Mouse (Mus musculus) testis, postnatal 10 days (tissue): ENCODE measurements around the gene Crabp2.

Source experiments
- DNase-seq: peaks from one replicate; pipeline ENCODE4 v3.0.0; 2021; ENCODE audit warnings: low spot score

Gene Crabp2

DNA sequence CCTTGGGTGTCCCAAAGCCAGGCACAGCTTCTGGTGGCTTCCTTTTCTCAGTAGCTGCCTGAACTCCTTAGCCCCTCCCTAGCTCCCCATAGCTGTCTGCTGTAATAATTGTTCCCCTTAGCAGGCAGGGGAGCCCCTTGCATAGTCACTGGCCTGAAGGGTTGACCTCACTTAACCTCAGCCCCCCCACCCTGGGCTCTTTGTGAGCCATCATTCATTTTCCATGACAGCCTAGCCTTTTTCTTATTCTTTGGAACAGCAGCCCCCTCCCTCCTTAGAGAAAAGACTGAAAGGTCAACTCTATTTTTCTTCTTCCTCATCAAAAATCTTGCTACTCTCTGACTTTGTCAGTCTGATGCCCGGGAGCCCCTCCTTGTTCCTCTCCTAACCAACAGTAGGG, 10.5 kb downstream of the Crabp2 start:
- DNase-seq: no peak

DNA sequence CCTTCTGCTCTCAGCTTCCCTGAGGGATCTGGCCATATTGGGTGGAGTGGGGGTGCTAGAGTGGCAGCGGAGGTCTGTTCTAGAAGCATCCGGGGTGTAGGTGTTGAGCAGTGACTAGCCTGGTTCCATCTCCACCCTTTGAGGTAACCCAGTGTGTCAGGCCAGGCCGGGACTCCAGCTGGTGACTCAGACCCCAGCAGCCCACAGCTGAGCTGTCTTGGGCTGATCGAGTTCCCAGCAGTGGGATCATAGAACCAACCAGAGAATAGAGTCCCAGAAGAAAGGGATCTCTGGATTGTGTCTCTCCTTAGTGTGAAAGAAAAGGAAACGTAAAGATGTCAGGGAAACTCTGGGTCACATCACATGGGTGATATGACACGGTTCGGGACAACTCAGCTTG, 10.9 kb downstream of the Crabp2 start:
- no peak for DNase-seq

DNA sequence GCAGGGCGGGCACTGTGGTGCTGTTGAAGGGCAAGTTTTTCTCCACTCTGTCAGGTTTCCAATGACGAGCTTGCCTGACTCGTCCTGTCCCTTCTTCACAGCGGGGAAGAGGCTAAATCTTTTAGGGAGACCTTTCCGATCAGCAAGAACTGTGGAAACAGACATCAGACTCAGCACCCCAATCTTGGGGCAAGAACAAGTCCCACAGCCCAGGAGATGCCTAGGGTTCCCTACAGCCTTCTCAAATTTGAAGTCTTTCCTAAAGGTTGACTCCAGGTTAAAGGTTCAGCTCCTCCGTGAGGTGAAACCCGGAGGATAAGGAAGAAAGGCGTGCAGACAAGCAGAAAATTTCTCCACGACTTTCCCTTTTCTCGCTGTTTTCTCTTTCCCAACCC, 11.7 kb downstream of the Crabp2 start:
- DNase-seq: no peak

DNA sequence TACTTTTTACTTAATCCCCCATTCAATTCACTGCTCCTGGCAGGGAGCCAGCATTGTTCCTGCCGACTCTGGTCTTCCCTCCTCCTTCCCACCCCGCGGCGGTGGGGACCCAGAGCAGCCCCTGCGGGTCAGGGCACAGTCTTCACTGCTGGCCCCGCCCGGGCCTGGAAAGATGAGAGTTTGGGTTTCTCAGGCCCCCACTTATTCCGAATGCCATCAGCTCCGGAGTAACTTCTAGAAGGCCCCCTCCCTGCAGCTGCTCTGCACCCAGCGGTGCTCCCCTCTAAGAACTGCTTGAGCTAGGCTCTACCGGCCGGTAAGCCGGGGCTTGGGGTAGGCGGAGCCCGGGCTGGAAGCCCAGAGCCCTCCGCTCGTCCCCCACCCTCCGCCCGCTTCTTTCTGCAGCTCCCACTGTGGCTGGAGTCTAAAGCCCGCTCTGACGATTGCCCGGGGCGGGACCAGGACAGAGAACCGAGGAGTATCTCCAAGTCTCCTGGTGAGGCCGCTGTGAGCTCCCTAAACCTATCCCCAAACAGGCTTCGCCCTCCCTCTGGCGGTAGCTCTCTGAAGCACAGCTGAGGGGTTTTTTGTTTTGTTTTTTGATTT, 12.2 kb downstream of the Crabp2 start:
- peak; percentile 91 for DNase-seq

DNA sequence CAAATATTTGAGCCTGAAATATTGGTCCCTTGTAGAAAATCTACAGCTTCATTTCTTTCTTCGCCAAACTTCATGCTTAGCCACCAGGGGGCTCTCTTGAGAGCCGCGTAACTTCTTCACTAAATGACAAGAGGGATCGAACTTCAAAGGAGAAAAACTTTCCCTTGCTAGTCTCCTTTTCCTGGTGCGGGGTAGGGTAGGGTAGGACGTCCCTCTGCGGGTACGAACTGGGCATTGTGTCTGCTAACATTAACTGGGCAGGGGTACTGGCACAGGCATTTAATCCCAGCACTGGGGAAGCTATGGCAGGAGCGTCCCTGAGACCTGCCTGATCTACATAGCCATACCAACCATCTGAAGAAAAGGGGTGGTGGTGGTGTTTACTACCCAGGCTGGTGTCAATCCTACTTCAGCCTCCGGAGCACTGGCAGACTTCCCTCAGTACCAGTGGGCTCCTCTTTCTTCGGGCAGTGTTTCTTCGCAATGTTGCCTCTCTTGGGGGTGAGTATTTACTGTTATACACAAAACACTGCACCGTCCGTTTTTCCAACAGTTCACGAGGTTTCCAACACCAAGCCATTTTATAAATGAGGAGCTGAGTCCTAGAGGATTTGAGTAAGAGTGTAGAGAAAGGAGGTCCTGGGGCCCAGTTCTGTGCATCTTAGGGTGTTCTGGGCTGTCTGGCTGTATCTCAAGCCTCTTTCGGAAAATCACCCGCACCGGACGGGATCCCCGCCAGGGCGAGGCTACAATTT, 21.9 kb downstream of the Crabp2 start:
- DNase-seq: peak; percentile 68

DNA sequence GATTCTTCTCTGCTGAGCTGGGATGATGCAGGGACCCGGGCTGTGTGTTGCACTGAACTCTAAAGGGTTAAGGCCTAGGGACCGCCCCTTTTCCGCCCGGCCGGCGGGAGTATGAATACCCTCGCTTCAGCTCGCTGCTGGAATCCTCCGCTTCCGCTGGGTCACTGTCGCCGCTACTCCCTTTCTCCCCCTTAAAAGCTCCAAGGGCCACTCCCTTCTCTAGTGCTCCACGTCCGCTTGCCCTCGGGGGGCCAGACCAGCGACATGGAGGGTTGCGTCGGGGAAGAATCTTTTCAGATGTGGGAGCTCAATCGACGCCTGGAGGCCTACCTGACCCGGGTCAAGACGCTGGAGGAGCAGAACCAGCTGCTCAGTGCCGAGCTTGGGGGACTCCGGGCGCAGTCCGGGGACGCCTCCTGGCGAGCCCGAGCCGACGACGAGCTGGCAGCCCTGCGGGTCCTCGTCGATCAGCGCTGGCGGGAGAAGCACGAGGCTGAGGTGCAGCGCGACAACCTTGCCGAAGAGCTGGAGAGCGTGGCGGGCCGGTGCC, 22.5 kb downstream of the Crabp2 start, which contains the start of gene Nes:
Gene Nes, plus strand, starts transcription at position 140 of the 550 bp plus-strand sequence.
- peak; percentile 71 for DNase-seq

DNA sequence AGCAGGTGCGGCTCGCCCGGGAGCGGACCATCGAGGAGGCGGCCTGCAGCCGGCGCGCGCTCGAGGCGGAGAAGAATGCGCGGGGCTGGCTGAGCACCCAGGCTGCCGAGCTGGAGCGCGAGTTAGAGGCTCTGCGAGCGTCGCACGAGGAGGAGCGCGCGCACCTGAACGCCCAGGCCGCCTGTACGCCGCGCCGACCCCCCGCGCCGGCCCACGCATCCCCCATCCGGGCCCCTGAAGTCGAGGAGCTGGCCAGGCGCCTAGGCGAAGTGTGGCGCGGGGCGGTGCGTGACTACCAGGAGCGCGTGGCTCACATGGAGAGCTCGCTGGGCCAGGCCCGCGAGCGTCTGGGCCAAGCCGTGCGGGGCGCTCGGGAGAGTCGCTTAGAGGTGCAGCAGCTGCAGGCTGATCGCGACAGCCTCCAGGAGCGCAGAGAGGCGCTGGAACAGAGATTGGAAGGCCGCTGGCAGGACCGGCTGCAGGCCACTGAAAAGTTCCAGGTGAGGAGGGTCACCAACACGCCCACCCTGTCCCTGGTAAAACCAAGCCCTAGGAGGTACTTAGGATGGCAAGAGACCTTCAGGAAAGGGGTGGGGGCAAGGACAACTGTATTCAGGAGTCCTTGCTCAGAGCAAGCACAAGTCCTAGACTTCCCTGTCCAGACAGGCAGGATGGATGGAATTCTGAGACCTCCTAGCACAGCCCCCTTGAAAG, 23.2 kb downstream of the Crabp2 start:
- no peak for DNase-seq

DNA sequence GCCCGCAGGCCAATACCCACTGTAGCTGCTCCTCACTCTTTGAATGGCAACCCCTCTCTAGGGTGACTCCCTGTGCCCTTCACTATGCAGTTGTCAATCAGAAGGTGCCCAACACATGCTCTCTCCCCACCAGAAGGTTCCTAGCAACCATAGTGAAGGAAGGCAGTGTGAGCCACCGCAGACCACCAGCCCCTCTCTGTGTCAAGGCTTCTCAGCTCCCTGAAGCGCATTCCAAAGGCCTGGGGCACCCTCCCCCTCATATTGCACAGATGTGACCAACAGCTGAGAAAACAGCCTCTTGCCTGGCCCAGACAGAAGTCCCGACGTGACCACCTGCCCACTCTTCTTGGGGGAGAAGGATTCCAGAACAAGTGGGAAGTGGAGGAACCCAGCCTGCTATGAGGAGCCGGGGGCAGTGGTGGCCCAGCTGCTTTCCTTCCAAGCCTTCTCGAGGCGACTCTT, 23.8 kb downstream of the Crabp2 start:
- DNase-seq: no peak

DNA sequence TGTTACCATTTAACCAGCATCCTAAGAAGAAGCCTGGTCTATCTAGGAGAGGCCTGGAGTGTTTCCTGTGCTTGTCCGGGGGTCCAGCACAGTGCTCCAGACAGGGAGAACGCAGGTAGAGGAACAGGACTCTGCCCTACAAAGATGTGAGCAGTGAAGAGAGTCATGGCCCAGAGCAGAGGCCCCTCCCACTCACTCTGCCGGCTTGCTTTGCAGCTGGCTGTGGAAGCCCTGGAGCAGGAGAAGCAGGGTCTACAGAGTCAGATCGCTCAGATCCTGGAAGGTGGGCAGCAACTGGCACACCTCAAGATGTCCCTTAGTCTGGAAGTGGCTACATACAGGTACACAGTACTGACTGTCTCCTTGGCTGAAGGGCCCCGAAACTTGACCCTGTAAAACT, 24.3 kb downstream of the Crabp2 start:
- DNase-seq: no peak

DNA sequence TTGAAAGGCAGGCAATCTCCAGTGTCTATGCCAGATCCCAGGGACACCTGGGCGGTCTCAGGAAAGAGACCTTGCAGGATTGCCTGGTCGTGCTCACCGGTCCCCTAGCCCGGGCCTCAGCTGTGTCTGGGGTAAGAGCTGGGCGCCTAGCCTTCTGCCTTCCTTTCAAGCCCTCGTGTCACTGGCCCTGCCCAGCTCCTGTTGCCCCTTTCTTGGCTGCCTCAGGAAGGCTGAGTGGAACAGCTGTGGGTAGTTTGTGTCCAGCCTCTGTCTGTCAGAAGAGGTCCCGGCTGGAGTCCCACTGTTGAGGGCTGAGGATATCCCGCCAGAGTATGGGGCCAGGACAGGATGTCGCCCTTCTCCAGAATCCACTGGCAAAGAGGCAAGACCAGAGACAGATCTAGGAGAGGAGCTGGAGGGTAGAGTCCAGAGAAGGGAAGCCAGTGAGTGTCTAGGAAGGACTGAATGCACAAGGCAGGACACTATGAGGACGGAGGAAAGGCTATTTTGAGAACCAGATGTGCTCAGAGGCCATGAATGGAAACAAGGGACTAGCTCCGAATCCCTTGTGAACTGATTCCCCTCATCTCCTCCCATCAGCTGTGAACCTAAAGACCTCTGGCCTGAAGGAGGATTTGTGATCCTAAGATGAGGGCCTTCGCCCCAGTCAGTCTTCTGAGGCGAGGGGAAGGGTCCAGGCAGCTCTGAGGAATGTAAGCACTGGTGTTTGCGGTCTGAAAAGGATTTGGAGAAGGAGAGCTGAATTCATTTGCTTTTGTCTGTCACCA, 25.3 kb downstream of the Crabp2 start:
- DNase-seq: no peak

DNA sequence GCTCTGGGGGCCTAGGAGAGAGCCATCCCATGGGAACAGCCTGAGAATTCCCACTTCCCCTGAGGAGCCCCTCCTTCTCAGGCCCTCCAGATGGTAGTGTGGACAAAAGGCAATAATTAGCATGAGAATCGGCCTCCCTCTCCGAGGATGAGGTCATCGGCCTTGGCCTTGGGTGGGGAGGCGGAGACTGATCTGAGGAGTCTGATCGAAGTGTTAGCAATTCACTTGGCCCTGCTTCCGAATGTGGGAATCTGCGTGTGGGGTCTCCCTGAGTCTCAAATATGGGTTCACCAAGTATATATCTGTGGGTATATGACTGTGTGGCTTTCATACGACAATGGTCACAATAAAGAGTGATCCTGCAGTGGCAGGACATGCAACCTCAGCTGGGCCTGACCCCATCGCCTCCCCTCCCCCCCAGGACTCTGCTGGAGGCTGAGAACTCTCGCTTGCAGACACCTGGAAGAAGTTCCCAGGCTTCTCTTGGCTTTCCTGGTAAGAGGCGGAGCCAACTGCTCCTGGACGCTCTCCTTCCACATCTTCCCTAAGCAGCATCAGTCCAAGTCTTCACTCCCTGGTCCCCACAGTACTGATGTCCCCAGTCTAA, 26.0 kb downstream of the Crabp2 start:
- DNase-seq: peak; percentile 66

DNA sequence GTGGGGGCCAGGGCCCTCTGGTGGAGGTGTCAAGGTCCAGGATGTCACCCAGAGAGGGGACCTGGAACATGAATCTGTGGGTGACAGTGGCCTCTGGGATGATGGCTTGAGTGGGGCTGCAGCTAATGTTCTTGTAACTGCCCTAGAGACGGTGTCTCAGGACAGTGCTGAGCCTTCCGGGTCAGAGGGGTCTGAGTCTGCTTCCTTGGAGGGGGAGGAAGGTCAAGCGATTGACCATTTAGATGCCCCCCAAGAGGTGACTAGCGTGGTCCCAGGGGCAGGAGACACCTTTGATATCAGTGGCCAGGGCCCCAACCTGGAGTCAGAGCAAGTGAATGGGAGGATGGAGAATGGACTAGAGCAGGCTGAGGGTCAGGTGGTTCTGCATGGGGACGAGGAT, 31.0 kb downstream of the Crabp2 start:
- no peak for DNase-seq

DNA sequence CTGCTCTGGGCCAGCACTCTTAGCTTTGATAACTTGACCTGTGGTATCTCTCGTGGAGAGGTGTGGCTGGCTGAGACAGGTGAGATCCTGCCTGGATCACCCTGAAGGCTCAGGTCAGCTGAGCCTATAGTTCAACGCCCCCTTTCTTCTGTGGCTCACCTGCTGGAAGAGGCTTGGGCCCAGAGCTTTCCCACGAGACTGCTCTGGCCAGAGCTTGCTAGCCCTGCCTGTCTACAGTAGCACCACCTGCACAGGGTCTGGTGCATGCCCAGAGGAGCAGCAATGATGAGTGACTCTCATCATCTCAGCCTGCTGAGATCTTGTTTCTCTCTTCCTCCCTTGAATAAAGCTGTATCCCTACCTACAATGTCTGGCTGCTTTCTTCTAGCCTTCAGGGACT, 31.6 kb downstream of the Crabp2 start:
- DNase-seq: no peak

DNA sequence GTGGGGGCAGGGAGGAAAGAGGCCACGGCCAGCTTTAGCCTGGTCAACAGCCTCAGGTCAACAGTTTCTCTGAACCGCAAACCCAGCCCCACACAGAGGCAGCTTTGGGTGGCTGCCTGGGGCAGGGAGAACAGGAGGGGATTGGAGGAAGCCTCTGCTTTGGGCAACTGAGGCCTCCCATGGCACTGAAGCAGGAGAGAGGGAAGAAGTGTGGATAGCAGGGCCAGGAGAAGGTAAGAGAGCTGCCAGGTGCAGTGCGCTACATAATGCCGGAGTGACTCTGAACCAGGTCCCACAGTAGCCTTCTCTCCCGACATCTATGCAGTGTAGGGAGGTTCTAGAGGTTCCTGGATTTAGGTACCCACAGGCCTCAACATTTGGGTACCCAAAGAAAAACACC, 32.3 kb downstream of the Crabp2 start:
- DNase-seq: no peak

DNA sequence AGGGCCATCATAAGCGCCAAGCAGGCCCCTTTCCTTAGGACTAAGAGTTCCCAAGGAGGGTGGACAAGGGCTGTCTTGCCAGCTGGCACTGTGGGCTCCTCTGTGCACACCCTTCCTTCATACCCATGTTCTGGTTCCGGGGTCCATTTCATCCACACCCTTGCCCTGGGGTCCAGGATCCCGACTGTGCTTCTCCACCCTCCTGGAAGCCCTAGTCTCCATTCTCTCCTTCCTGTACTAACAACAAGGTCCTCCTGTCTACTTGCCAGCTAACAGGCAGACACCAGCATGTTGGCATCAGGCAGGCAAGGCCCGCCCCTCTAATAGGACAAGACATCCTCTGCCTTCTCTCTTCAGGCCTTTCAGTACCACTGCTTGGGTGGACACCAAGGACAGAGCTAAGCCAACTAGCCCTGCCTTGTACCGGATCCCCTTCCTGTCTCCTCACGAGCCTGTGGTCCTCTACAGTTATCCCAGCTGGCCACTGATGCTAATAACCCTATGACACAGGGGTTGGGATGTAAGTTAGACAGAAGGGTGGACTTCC, 32.8 kb downstream of the Crabp2 start:
- no peak for DNase-seq

DNA sequence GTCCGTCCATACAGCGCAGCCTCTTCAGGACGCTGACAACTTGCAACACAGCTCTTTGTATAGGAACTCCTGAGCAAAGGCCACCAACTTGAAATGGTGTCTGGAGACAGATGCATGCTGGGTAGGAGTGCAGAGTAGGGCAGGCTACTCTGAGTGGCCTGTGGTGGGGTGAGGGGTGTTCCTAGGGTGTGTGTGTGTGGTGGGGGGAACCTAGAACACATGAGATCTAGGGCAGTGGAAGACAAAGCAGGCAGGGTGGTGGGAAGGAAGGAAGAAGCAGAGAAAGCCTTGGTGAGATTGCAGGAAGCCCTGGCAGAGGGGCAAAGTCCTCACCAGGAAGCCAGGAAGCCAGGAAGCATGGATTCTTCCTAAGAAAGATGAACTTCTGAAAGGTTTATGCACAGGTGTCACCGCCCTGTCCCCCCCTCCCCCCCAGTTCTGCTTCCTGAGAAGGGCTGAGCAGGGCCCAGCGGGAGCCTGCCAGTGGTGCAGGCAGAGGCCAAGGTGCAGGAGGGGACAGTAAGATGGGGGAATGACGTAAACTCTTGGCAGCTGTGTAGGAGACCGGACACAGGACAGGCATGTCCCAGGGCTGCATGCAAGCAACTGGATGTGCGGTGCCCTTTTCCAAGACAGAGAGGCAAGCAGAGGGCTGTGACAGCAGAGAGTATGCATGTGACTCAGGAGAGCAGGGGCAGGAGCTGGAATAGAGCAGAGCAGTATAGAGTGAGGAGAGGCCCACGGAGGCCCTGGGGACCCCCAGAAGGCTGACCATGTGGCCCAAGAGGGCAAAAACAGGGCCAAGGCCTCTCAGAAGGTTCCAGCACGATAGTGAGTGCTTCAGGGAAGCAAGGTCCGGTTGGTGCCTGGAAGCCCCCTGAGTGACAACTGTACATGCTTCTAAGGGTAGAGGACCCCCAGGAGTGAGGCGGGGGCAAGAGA, 33.7 kb downstream of the Crabp2 start:
- DNase-seq: no peak

DNA sequence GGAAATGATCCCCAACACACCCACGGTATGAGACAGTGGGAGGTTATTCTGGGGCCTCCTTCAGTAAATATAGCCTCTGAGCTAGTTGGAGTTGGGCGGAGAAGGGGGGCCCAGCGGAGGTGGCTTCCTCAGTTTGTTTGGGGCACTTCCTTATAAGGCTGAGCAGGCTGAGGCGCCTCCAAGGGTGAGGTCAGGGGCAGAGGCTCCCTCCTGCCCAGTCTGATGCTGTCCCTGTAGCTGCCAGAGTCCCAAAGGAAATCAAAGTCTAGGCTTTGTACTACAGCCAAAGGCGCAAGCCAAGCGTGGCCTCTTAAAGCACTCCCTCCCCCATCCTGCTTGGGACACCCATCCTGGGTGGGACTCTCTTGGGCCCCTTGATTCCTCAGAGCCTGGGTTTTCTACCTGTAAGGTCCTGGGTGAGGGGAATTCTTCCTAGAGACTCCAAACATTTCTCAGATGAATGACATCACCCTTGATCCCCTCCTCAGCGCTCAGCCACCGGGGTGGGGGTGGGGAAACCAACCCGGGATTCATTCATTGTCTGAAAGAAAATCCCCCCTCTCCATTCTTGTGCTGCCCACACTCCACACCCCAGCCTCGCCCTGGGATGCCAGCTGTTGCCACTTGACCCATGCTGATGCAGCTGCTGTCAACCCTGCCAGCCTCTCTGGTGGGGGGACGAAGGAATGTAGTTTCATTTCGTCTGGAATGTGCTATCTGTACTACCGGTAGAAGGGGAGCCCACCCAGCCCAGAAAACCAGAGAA, 34.6 kb downstream of the Crabp2 start:
- no peak for DNase-seq

DNA sequence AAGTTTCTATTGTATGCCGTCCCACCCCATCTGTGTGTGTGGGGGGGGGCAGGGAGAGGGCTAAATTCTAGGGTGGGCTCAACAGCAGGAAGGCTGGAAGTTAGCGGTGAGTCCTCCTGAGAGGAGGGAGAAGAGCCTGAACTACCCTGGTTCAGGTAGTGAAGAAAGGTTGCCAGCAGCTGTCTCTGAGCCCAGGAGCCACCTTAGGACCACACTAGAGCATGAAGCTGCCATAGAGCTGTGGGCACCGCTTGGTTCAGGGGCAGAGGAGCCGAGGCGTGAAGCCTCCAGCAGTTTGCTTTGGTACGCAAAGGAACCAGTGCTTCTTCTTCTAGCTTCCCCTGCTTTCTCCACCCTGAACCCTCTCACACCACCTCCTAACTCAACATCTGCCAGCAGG, 35.2 kb downstream of the Crabp2 start:
- no peak for DNase-seq

DNA sequence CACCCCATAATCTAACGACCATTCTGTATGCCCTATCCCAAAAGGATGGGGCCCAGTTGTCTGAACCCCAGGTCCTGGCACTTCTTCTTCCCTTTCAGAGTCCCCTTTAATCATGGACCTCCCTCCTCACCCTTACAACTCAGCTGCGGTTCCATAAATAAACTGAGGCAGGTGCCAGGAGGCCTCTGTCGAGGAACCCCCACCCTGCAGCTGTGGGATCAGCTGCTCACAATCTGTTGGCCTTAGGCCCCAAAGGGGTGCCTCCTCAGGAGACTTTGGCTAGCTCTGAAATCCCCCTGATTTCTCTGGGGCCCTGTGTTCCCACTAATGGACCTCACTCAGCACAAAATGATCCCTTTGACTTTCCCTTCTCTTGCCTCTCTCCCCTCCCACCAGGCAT, 35.6 kb downstream of the Crabp2 start:
- no peak for DNase-seq
